Mouse (Mus musculus): ENCODE measurements around the gene Plxna2. TPM values are rescaled to one million over a fixed set of nuclear protein-coding genes. Genes with fewer than 3 reads are reported as not detected.

The Plxna2 gene
- total and polyA plus RNA-seq, 3 experiments: under 0.01 to 0.03 TPM; not detected in 1

- no peaks in the 10 kb centered on the region for H3K36me3 ChIP-seq (ENCODE audit: control insufficient read depth in 1 of 2, insufficient read depth in 2 of 2, low read length in 2 of 2)
- no peak for DNase-seq (ENCODE audit: low read depth, low spot score)
- TF ChIP-seq RAD21 (IDR thresholded peaks at IDR 0.05; ENCODE audit: low read depth, low read length) (no peak), POLR2AphosphoS5 (IDR thresholded peaks at IDR 0.05; ENCODE audit: borderline replicate concordance, low read depth, low read length) (no peak), POLR2AphosphoS2 (IDR thresholded peaks at IDR 0.05; ENCODE audit: low read length) (no peak), MYB (IDR thresholded peaks at IDR 0.05; ENCODE audit: low read depth, low read length) (no peak), GABPA (IDR thresholded peaks at IDR 0.05; ENCODE audit: low read depth, low read length) (no peak), BHLHE40 (IDR thresholded peaks at IDR 0.05; ENCODE audit: borderline replicate concordance, low read depth, low read length) (no peak), USF1 (IDR thresholded peaks at IDR 0.05; ENCODE audit: low read depth, low read length) (no peak), E2F4 (IDR thresholded peaks at IDR 0.05; ENCODE audit: borderline replicate concordance, low read depth, low read length) (no peak), JUND (IDR thresholded peaks at IDR 0.05; ENCODE audit: low read depth, low read length) (no peak), TAL1 (IDR thresholded peaks at IDR 0.05; ENCODE audit: low read length) (no peak), EP300 (IDR thresholded peaks at IDR 0.05; ENCODE audit: low read depth in 1 of 2, low read length in 2 of 2) (no peak), MEF2A (IDR thresholded peaks at IDR 0.05; ENCODE audit: extremely low read depth, insufficient replicate concordance, low read depth, low read length, poor library complexity, severe bottlenecking) (no peak), SMC3 (IDR thresholded peaks at IDR 0.05; ENCODE audit: low read depth, low read length) (no peak), CHD2 (IDR thresholded peaks at IDR 0.05; ENCODE audit: low read length) (no peak), ELF1 (IDR thresholded peaks at IDR 0.05; ENCODE audit: low read depth, low read length) (no peak), MAZ (IDR thresholded peaks at IDR 0.05; ENCODE audit: low read depth, low read length) (no peak), MAFK (IDR thresholded peaks at IDR 0.05; ENCODE audit: borderline replicate concordance, low read depth, low read length) (no peak), ZC3H11A (IDR thresholded peaks at IDR 0.05; ENCODE audit: low read depth, low read length) (no peak)
- H3K79me2 ChIP-seq (ENCODE audit: control insufficient read depth, insufficient read depth, low read length, poor library complexity): no peaks in the 10 kb centered on the region
- H3K4me3 ChIP-seq (ENCODE audit: control insufficient read depth in 1 of 2, insufficient read depth in 1 of 2, low read depth in 2 of 2, low read length in 2 of 2): no peak overlapping the region
- no peak overlapping the region for H3K27ac ChIP-seq (ENCODE audit: control insufficient read depth, low read depth, low read length)
- no peaks in the 10 kb centered on the region for H3K27me3 ChIP-seq (ENCODE audit: control insufficient read depth in 1 of 2, insufficient read depth in 2 of 2, low read length in 2 of 2)
- H3K9ac ChIP-seq (ENCODE audit: control insufficient read depth, low read depth, low read length, poor library complexity, severe bottlenecking): no peak overlapping the region
- no peaks in the 10 kb centered on the region for H3K9me3 ChIP-seq (replicated peaks; ENCODE audit: insufficient read depth, low read length)
- no peaks in the 10 kb centered on the region for H3K4me1 ChIP-seq (ENCODE audit: control insufficient read depth in 1 of 2, insufficient read depth in 2 of 2, low read length in 2 of 2)
Measured at GRCm38 (mm10) chr1:194663021-194663420, 45.0 kb downstream of the Plxna2 start.

- Histone ChIP-seq H3K27me3 (ENCODE audit: control insufficient read depth in 1 of 2, insufficient read depth in 2 of 2, low read length in 2 of 2) (no peaks in the 10 kb centered on the region), H3K27ac (ENCODE audit: control insufficient read depth, low read depth, low read length) (no peak overlapping the region), H3K79me2 (ENCODE audit: control insufficient read depth, insufficient read depth, low read length, poor library complexity) (no peaks in the 10 kb centered on the region), H3K4me3 (ENCODE audit: control insufficient read depth in 1 of 2, insufficient read depth in 1 of 2, low read depth in 2 of 2, low read length in 2 of 2) (no peak overlapping the region), H3K36me3 (ENCODE audit: control insufficient read depth in 1 of 2, insufficient read depth in 2 of 2, low read length in 2 of 2) (no peaks in the 10 kb centered on the region), H3K4me1 (ENCODE audit: control insufficient read depth in 1 of 2, insufficient read depth in 2 of 2, low read length in 2 of 2) (no peaks in the 10 kb centered on the region), H3K9me3 (replicated peaks; ENCODE audit: insufficient read depth, low read length) (no peaks in the 10 kb centered on the region), H3K9ac (ENCODE audit: control insufficient read depth, low read depth, low read length, poor library complexity, severe bottlenecking) (no peak overlapping the region)
- DNase-seq (ENCODE audit: low read depth, low spot score): no peak
- no peak for TF ChIP-seq MYC (IDR thresholded peaks at IDR 0.05; ENCODE audit: low read depth, low read length)
- no peak for TF ChIP-seq CHD1 (IDR thresholded peaks at IDR 0.05; ENCODE audit: low read depth, low read length)
- TF ChIP-seq ZMIZ1 (IDR thresholded peaks at IDR 0.05; ENCODE audit: low read depth, low read length): no peak
- TF ChIP-seq RCOR1 (IDR thresholded peaks at IDR 0.05; ENCODE audit: low read depth, low read length): no peak
- no peak for TF ChIP-seq KAT2A (conservative IDR thresholded peaks at IDR 0.05; ENCODE audit: low read depth, low read length)
- no peak for TF ChIP-seq SMC3 (IDR thresholded peaks at IDR 0.05; ENCODE audit: low read depth, low read length)
- no peak for TF ChIP-seq TBP (IDR thresholded peaks at IDR 0.05; ENCODE audit: low read depth, low read length)
- no peak for TF ChIP-seq POLR2AphosphoS2 (IDR thresholded peaks at IDR 0.05; ENCODE audit: low read length)
- no peak for TF ChIP-seq EP300 (IDR thresholded peaks at IDR 0.05; ENCODE audit: low read depth in 1 of 2, low read length in 2 of 2)
- TF ChIP-seq MAX (IDR thresholded peaks at IDR 0.05; ENCODE audit: low read length): no peak
- TF ChIP-seq MAFK (IDR thresholded peaks at IDR 0.05; ENCODE audit: borderline replicate concordance, low read depth, low read length): no peak
- no peak for TF ChIP-seq GABPA (IDR thresholded peaks at IDR 0.05; ENCODE audit: low read depth, low read length)
- no peak for TF ChIP-seq POLR2A (IDR thresholded peaks at IDR 0.05; ENCODE audit: control insufficient read depth in 1 of 2, insufficient read depth in 1 of 2, low read depth in 1 of 2, low read length in 2 of 2, poor library complexity in 1 of 2)
- no peak for TF ChIP-seq HCFC1 (IDR thresholded peaks at IDR 0.05; ENCODE audit: low read depth, low read length)
- TF ChIP-seq NRF1 (IDR thresholded peaks at IDR 0.05; ENCODE audit: insufficient read depth, low read depth, low read length, poor library complexity, severe bottlenecking): no peak
- TF ChIP-seq RAD21 (IDR thresholded peaks at IDR 0.05; ENCODE audit: low read depth, low read length): no peak
- TF ChIP-seq CHD2 (IDR thresholded peaks at IDR 0.05; ENCODE audit: low read length): no peak
Measured at GRCm38 (mm10) chr1:194665715-194666114, 47.7 kb downstream of the Plxna2 start.

All from MEL (cell line).